Mouse (Mus musculus): ENCODE results near the gene Akap13. TPM values are rescaled to one million over a fixed set of nuclear protein-coding genes. Genes with fewer than 3 reads are reported as not detected.

The Akap13 gene
- total RNA-seq, 2 experiments from 2014 or later: 61.0 to 79.5 TPM

- DNase-seq (ENCODE audit: low spot score): no peak
Measured at GRCm38 (mm10) chr7:75456152-75456888, 986 bp downstream of the Akap13 start.

GRCm38 (mm10) chr7:75460290-75460689, 5.0 kb downstream of the Akap13 start:
- intact Hi-C loops (cut with DNase I): no loop called here

More at GRCm38 (mm10) chr7:75456152-75456888, 986 bp downstream of the Akap13 start:
- intact Hi-C loops (cut with DNase I): loop anchor here (5.0 kb wide), 2 partner anchors 66 to 84 kb away; no protein-coding TSS in a partner anchor

GRCm38 (mm10) chr7:75463579-75464162, 8.3 kb downstream of the Akap13 start:
- DNase-seq (ENCODE audit: low spot score): no peak
- intact Hi-C loops (cut with DNase I): no loop called here

More at GRCm38 (mm10) chr7:75460290-75460689, 5.0 kb downstream of the Akap13 start:
- DNase-seq (ENCODE audit: low spot score): no peak

GRCm38 (mm10) chr7:75467791-75468190, 12.5 kb downstream of the Akap13 start:
- intact Hi-C loops (cut with DNase I): no loop called here
- DNase-seq (ENCODE audit: low spot score): no peak

GRCm38 (mm10) chr7:75470318-75470925, 15.1 kb downstream of the Akap13 start:
- intact Hi-C loops (cut with DNase I): no loop called here

GRCm38 (mm10) chr7:75472316-75473195, 17.2 kb downstream of the Akap13 start:
- intact Hi-C loops (cut with DNase I): no loop called here

More at GRCm38 (mm10) chr7:75470318-75470925, 15.1 kb downstream of the Akap13 start:
- no peak for DNase-seq (ENCODE audit: low spot score)

GRCm38 (mm10) chr7:75473294-75473693, 18.0 kb downstream of the Akap13 start:
- intact Hi-C loops (cut with DNase I): no loop called here
- DNase-seq (ENCODE audit: low spot score): no peak

More at GRCm38 (mm10) chr7:75472316-75473195, 17.2 kb downstream of the Akap13 start:
- no peak for DNase-seq (ENCODE audit: low spot score)

- intact Hi-C loops (cut with DNase I): no loop called here
- no peak for DNase-seq (ENCODE audit: low spot score)
Measured at GRCm38 (mm10) chr7:75474064-75474463, 18.7 kb downstream of the Akap13 start.

- intact Hi-C loops (cut with DNase I): no loop called here
- DNase-seq (ENCODE audit: low spot score): no peak
Measured at GRCm38 (mm10) chr7:75474564-75475150, 19.3 kb downstream of the Akap13 start.

- intact Hi-C loops (cut with DNase I): no loop called here
- DNase-seq (ENCODE audit: low spot score): no peak
Measured at GRCm38 (mm10) chr7:75478060-75478459, 22.7 kb downstream of the Akap13 start.

- intact Hi-C loops (cut with DNase I): no loop called here
- DNase-seq (ENCODE audit: low spot score): no peak
Measured at GRCm38 (mm10) chr7:75480721-75481426, 25.5 kb downstream of the Akap13 start.

- intact Hi-C loops (cut with DNase I): no loop called here
- DNase-seq (ENCODE audit: low spot score): no peak
Measured at GRCm38 (mm10) chr7:75486031-75486430, 30.7 kb downstream of the Akap13 start.

- intact Hi-C loops (cut with DNase I): no loop called here
- DNase-seq (ENCODE audit: low spot score): no peak
Measured at GRCm38 (mm10) chr7:75495941-75496441, 40.7 kb downstream of the Akap13 start.

GRCm38 (mm10) chr7:75498627-75499026, 43.3 kb downstream of the Akap13 start:
- intact Hi-C loops (cut with DNase I): no loop called here
- DNase-seq (ENCODE audit: low spot score): no peak

- intact Hi-C loops (cut with DNase I): no loop called here
- DNase-seq (ENCODE audit: low spot score): no peak
Measured at GRCm38 (mm10) chr7:75499271-75499670, 43.9 kb downstream of the Akap13 start.

- intact Hi-C loops (cut with DNase I): no loop called here
- no peak for DNase-seq (ENCODE audit: low spot score)
Measured at GRCm38 (mm10) chr7:75500164-75500563, 44.8 kb downstream of the Akap13 start.

- intact Hi-C loops (cut with DNase I): no loop called here
- DNase-seq (ENCODE audit: low spot score): no peak
Measured at GRCm38 (mm10) chr7:75500793-75501192, 45.5 kb downstream of the Akap13 start.

- DNase-seq (ENCODE audit: low spot score): no peak
Measured at GRCm38 (mm10) chr7:75504524-75504923, 49.2 kb downstream of the Akap13 start.

GRCm38 (mm10) chr7:75506628-75507027, 51.3 kb downstream of the Akap13 start:
- intact Hi-C loops (cut with DNase I): no loop called here
- DNase-seq (ENCODE audit: low spot score): no peak

More at GRCm38 (mm10) chr7:75504524-75504923, 49.2 kb downstream of the Akap13 start:
- intact Hi-C loops (cut with DNase I): no loop called here
